ENCODE assay signal across 7 mouse cellular contexts in genomic region chr4:91399510-91400196, GRCm38 (mm10). TPM values are rescaled to one million over a fixed set of nuclear protein-coding genes. Genes with fewer than 3 reads are reported as not detected.
DNase-seq lines count a peak whose midpoint lies in the region; ATAC-seq lines count a peak whose summit lies in the region.

No protein-coding gene starts in this region.

- H3K4me2 ChIP-seq in liver, embryonic 11.5 days: peak overlapping the region; percentile 48
- H3K4me2 ChIP-seq in embryonic facial prominence, embryonic 12.5 days (replicated peaks): peak overlapping the region; percentile 60
- H3K4me2 ChIP-seq in intestine, embryonic 14.5 days (ENCODE audit: low read length): peak overlapping the region; percentile 48

- DNase-seq in liver, embryonic 11.5 days (ENCODE audit: low spot score): peak; percentile 34
- DNase-seq in liver: no peak
- DNase-seq in intestine, embryonic 14.5 days (ENCODE audit: low spot score): peak; percentile 54
- peak; percentile 76 for DNase-seq in retina, postnatal 1 day
- no peak for DNase-seq in cerebellum, adult 9-10 months
- no peak for DNase-seq in left cerebral cortex, adult 8-10 months (ENCODE audit: low spot score in 2 of 2)

- H3K9me3 ChIP-seq in liver, embryonic 11.5 days (ENCODE audit: control insufficient read depth, low read length): no peaks in the 10 kb centered on the region
- no peaks in the 10 kb centered on the region for H3K9me3 ChIP-seq in embryonic facial prominence, embryonic 12.5 days
- no peaks in the 10 kb centered on the region for H3K9me3 ChIP-seq in intestine, embryonic 14.5 days (ENCODE audit: control insufficient read depth, low read length)

- H3K27ac ChIP-seq in liver, embryonic 11.5 days (ENCODE audit: low read depth, low read length): no peak overlapping the region
- no peak overlapping the region for H3K27ac ChIP-seq in embryonic facial prominence, embryonic 12.5 days
- H3K27ac ChIP-seq in intestine, embryonic 14.5 days (ENCODE audit: low read depth): no peak overlapping the region

- WGBS in liver, embryonic 11.5 days: under 1% methylated on average over 17 of the region's 17 CpGs
- under 1% methylated on average over 17 of the region's 17 CpGs for WGBS in embryonic facial prominence, embryonic 12.5 days
- 3% methylated on average over 17 of the region's 17 CpGs for WGBS in intestine, embryonic 14.5 days

- ATAC-seq in liver, embryonic 11.5 days (replicated peaks; ENCODE audit: low FRiP score): no peak
- 0 out of 2 replicates have a peak, but pooled peaks have one; percentile 35 for ATAC-seq in embryonic facial prominence, embryonic 12.5 days (ENCODE audit: insufficient number of reproducible peaks, insufficient read depth, low FRiP score, low TSS enrichment)
- no peak for ATAC-seq in intestine, embryonic 14.5 days (replicated peaks; ENCODE audit: low FRiP score, low TSS enrichment, low read depth)

- peak overlapping the region; percentile 26; the same call in 1 of the 2 replicates for H3K4me3 ChIP-seq in liver, embryonic 11.5 days (ENCODE audit: low read depth, low read length)
- peak overlapping the region; percentile 25 for H3K4me3 ChIP-seq in embryonic facial prominence, embryonic 12.5 days
- no peak overlapping the region for H3K4me3 ChIP-seq in intestine, embryonic 14.5 days (ENCODE audit: low read depth, low read length)

- H3K36me3 ChIP-seq in liver, embryonic 11.5 days (ENCODE audit: control insufficient read depth, insufficient read depth, low read length): no peaks in the 10 kb centered on the region
- no peaks in the 10 kb centered on the region for H3K36me3 ChIP-seq in embryonic facial prominence, embryonic 12.5 days
- no peaks in the 10 kb centered on the region for H3K36me3 ChIP-seq in intestine, embryonic 14.5 days (ENCODE audit: control insufficient read depth, insufficient read depth, low read length)

- H3K9ac ChIP-seq in liver, embryonic 11.5 days (ENCODE audit: low read depth, low read length): no peak overlapping the region
- H3K9ac ChIP-seq in embryonic facial prominence, embryonic 12.5 days: no peak overlapping the region; the same call in 1 of the 2 replicates
- H3K9ac ChIP-seq in intestine, embryonic 14.5 days (ENCODE audit: low read length): no peak overlapping the region

- no peaks in the 10 kb centered on the region for H3K4me1 ChIP-seq in liver, embryonic 11.5 days (replicated peaks; ENCODE audit: control insufficient read depth, insufficient read depth, low read length)
- no peaks in the 10 kb centered on the region for H3K4me1 ChIP-seq in embryonic facial prominence, embryonic 12.5 days
- no peaks in the 10 kb centered on the region; the same call in 1 of the 2 replicates for H3K4me1 ChIP-seq in intestine, embryonic 14.5 days (replicated peaks; ENCODE audit: control insufficient read depth, insufficient read depth, low read length)

- peaks cover 11% of the 10 kb centered on the region for H3K27me3 ChIP-seq in liver, embryonic 11.5 days (replicated peaks; ENCODE audit: control insufficient read depth, insufficient read depth, low read length)
- peaks cover 28% of the 10 kb centered on the region for H3K27me3 ChIP-seq in embryonic facial prominence, embryonic 12.5 days
- peaks cover 33% of the 10 kb centered on the region for H3K27me3 ChIP-seq in intestine, embryonic 14.5 days (replicated peaks; ENCODE audit: control insufficient read depth, insufficient read depth, low read length)

RNA-seq across cellular contexts. Expression of gene Elavl2, which starts 0.9 kb away (rescaled TPM):
- 2.1 and 2.4 TPM in 2 replicates for polyA plus RNA-seq in liver, embryonic 11.5 days (2014; fragmentation: Nextera tagmentation; extraction: Ambion mirVana)
- 12.5 and 16.0 TPM in 2 replicates for polyA plus RNA-seq in embryonic facial prominence, embryonic 12.5 days (2016; fragmentation: Nextera tagmentation; extraction: Ambion mirVana)
- polyA plus RNA-seq in intestine, embryonic 14.5 days (2014; fragmentation: Nextera tagmentation; extraction: Ambion mirVana): 6.6 and 7.0 TPM in 2 replicates
- 100 to 1,000 TPM in 3 of 4 experiments, 10 to 100 TPM in 1; 93.4 to 120 (median 115) TPM for total RNA-seq in left cerebral cortex, adult 8-10 months (2022)

Comparison
In these comparisons a context has a peak if more than half of its experiments do, and no peak if none do; other contexts are left out.
1. DNase-seq: peak in liver, embryonic 11.5 days (single experiment), intestine, embryonic 14.5 days (single experiment) and retina, postnatal 1 day (single experiment); none in liver (single experiment), cerebellum, adult 9-10 months (single experiment) and left cerebral cortex, adult 8-10 months (0 of 2).
2. Peak in every context shown above with its lines, with median percentiles within 50 percentile points of each other: H3K4me2 ChIP-seq.